Mouse (Mus musculus) thymus, adult 2 months (tissue): Measurements from ENCODE around the gene Cckbr. TPM values are rescaled to one million over a fixed set of nuclear protein-coding genes. Genes with fewer than 3 reads are reported as not detected.

ENCODE experiments used
- DNase-seq: peaks from one replicate; pipeline ENCODE4 v3.0.0; 2021
- H3K27ac ChIP-seq: fragments of 200-500 bp; 2 replicates; pipeline ENCODE4 v1.5.1; 2012; ENCODE audit warnings: low read length, control low read depth; ENCODE audit not compliant: control insufficient read depth, insufficient read depth
- H3K27me3 ChIP-seq: fragments of 200-500 bp; 2 replicates; pipeline ENCODE4 v1.6.1; 2012; ENCODE audit warnings: mild to moderate bottlenecking, low read length, moderate library complexity, mixed read lengths; ENCODE audit not compliant: control insufficient read depth, insufficient read depth
- H3K36me3 ChIP-seq: fragments of 200-500 bp; 2 replicates; pipeline ENCODE4 v1.6.1; 2012; ENCODE audit warnings: mild to moderate bottlenecking, low read length, moderate library complexity; ENCODE audit not compliant: control insufficient read depth, insufficient read depth
- H3K4me1 ChIP-seq: fragments of 200-500 bp; replicated peaks from 2 replicates; pipeline ENCODE4 v1.6.1; 2012; ENCODE audit warnings: low read length; ENCODE audit not compliant: control insufficient read depth, insufficient read depth
- H3K4me3 ChIP-seq: fragments of 200-500 bp; 2 replicates; pipeline ENCODE4 v1.5.1; 2012; ENCODE audit warnings: mild to moderate bottlenecking, low read length, control low read depth, moderate library complexity; ENCODE audit not compliant: control insufficient read depth, insufficient read depth
- CTCF ChIP-seq: fragments of 200-500 bp; IDR thresholded peaks from 2 replicates; pipeline ENCODE4 v1.5.1; 2012; ENCODE audit warnings: mild to moderate bottlenecking, control low read depth, low read length, moderate library complexity, borderline replicate concordance; ENCODE audit not compliant: control insufficient read depth, poor library complexity, insufficient read depth; ENCODE audit errors: extremely low read depth
- POLR2A ChIP-seq: fragments of 200-500 bp; IDR thresholded peaks from 2 replicates; pipeline ENCODE4 v1.6.1; 2012; ENCODE audit warnings: mild to moderate bottlenecking, low read length, control low read depth, moderate library complexity; ENCODE audit not compliant: control insufficient read depth, poor library complexity, insufficient read depth; ENCODE audit errors: extremely low read depth
- WGBS: fragments of 180-500 bp; shearing (Covaris S2); methylation state at CpG from one replicate; pipeline ENCODE4 v1.1.7; 2018; 5-methylcytosine and 5-hydroxymethylcytosine counted together
- polyA plus RNA-seq: library from polyadenylated mRNA; depleted of rRNA; stranded (reverse); fragments of >200 nt; gene quantifications from 2 replicates; pipeline ENCODE4 v1.2.3, GENCODE M21; 2012

The Cckbr gene
- polyA plus RNA-seq, 1 experiment = 0.28 TPM

GRCm38 (mm10) chr7:105416529-105416928 lies 9.0 kb upstream of the Cckbr start:
- Histone ChIP-seq H3K4me1 (no peaks in the 10 kb centered on the region), H3K27ac (no peak overlapping the region), H3K36me3 (no peaks in the 10 kb centered on the region), H3K4me3 (no peak overlapping the region), H3K27me3 (no peaks in the 10 kb centered on the region)
- WGBS = 96% methylated on average over 7 of the region's 7 CpGs
- no peak for TF ChIP-seq POLR2A
- no peak for TF ChIP-seq CTCF
- no peak for DNase-seq

- H3K36me3 ChIP-seq = no peaks in the 10 kb centered on the region
- no peak for DNase-seq
- H3K27me3 ChIP-seq = no peaks in the 10 kb centered on the region
- no peak overlapping the region for H3K4me3 ChIP-seq
- H3K27ac ChIP-seq = no peak overlapping the region
- WGBS = 95% methylated on average over 5 of the region's 5 CpGs
- TF ChIP-seq CTCF = no peak
- no peak for TF ChIP-seq POLR2A
- H3K4me1 ChIP-seq = no peaks in the 10 kb centered on the region
Observed at GRCm38 (mm10) chr7:105418106-105418505, 7.4 kb upstream of the Cckbr start.

GRCm38 (mm10) chr7:105420903-105421302 lies 4.6 kb upstream of the Cckbr start:
- H3K4me1 ChIP-seq = no peaks in the 10 kb centered on the region
- H3K4me3 ChIP-seq = no peak overlapping the region
- TF ChIP-seq CTCF = no peak
- TF ChIP-seq POLR2A = no peak
- H3K27ac ChIP-seq = no peak overlapping the region
- H3K27me3 ChIP-seq = no peaks in the 10 kb centered on the region; the same call in 1 of the 2 replicates
- no peak for DNase-seq
- 57% methylated on average over 2 of the region's 2 CpGs for WGBS
- no peaks in the 10 kb centered on the region for H3K36me3 ChIP-seq

- no peak for DNase-seq
- peaks cover 4% of the 10 kb centered on the region; the same call in 1 of the 2 replicates for H3K27me3 ChIP-seq
- H3K4me3 ChIP-seq = no peak overlapping the region
- TF ChIP-seq CTCF = no peak
- TF ChIP-seq POLR2A = no peak
- H3K4me1 ChIP-seq = no peaks in the 10 kb centered on the region
- H3K27ac ChIP-seq = no peak overlapping the region
- 36% methylated on average over 5 of the region's 5 CpGs for WGBS
- H3K36me3 ChIP-seq = no peaks in the 10 kb centered on the region
Observed at GRCm38 (mm10) chr7:105424368-105424767, 1.2 kb upstream of the Cckbr start.

- 10% methylated on average over 11 of the region's 11 CpGs for WGBS
- TF ChIP-seq POLR2A (no peak), CTCF (no peak)
- no peak overlapping the region for H3K4me3 ChIP-seq
- peaks cover 4% of the 10 kb centered on the region; the same call in 1 of the 2 replicates for H3K27me3 ChIP-seq
- no peaks in the 10 kb centered on the region for H3K4me1 ChIP-seq
- H3K27ac ChIP-seq = no peak overlapping the region
- no peaks in the 10 kb centered on the region for H3K36me3 ChIP-seq
- no peak for DNase-seq
Observed at GRCm38 (mm10) chr7:105426051-105426450, 520 bp downstream of the Cckbr start.

DNA sequence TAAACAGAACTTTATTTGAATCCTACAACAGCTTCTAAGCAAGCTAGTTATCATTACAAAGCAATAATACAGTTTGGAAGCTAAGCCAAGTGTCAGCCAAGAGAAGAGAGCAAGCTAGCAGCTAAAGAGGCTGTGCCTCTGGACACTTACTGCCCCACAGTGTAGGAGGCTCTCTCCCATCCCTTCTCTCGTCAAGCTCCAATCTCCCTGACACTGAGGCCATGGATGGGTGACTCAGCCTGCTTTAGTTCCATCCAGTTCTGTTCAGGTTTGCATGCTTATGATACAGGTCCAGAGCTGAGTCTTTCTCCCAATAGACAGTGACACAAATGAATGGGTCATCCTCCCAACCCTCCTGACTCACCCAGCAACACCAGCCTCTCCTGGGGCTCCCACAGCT lies 6.5 kb downstream of the Cckbr start:
- H3K4me3 ChIP-seq = no peak overlapping the region

GRCm38 (mm10) chr7:105433859-105434258 lies 8.3 kb downstream of the Cckbr start:
- Histone ChIP-seq H3K36me3 (no peaks in the 10 kb centered on the region), H3K4me3 (no peak overlapping the region), H3K27me3 (no peaks in the 10 kb centered on the region), H3K4me1 (no peaks in the 10 kb centered on the region), H3K27ac (no peak overlapping the region)
- 87% methylated on average over 17 of the region's 17 CpGs for WGBS
- DNase-seq = no peak
- no peak for TF ChIP-seq POLR2A
- no peak for TF ChIP-seq CTCF

More for the DNA sequence above, 6.5 kb downstream of the Cckbr start:
- H3K27ac ChIP-seq = no peak overlapping the region
- TF ChIP-seq POLR2A (no peak), CTCF (no peak)
- no peaks in the 10 kb centered on the region for H3K4me1 ChIP-seq
- no peak for DNase-seq
- no peaks in the 10 kb centered on the region for H3K27me3 ChIP-seq
- no peaks in the 10 kb centered on the region for H3K36me3 ChIP-seq
- 63% methylated on average over 1 of the region's 1 CpGs for WGBS
